ENCODE assay signal across 13 mouse cellular contexts in the genomic region with DNA sequence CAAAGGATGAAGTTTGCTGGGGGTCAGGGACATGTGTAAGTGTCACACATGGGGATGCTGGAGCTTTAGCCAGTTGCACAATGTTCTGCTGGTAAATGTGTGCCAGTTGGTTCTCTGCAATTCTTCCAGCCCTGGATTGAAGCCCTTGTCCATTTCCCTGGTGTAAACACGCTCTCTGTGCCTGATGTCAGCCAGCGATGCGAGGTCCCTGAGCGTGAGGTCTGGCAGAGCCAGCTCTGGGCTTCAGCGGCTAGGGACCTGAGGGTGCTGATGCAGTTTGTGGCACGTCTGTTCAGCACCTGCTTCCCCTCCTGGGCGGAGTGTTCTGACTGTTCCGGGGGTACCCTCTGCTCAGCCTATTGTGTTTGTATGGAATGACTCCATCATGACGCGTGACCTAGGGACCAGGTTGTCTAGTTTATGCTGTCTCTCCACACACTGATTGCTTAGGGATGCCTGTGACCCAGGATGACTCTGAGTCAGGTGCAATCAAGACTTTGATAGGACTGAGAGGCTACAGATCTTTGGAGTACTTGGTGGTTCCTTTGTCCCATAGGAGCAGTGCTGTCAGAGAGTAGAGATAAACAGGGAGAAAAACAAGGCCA.
A peak's percentile ranks its signal among the peaks of the same experiment; 100 is the strongest.
DNase-seq lines count a peak whose midpoint lies in the region; ATAC-seq lines count a peak whose summit lies in the region.
"Had no signal": no experiment of that assay in that cellular context is flagged by ENCODE, and none has a peak within 500 bp of the region (broad histone marks: within the 10 kb centered on the region; RNA-seq: fewer than 3 reads in every experiment).

No protein-coding gene starts in this region.

- no peaks in the 10 kb centered on the region for H3K9me3 ChIP-seq in forebrain, embryonic 15.5 days
- no peaks in the 10 kb centered on the region for H3K9me3 ChIP-seq in limb, embryonic 13.5 days
- H3K9me3 ChIP-seq: lung, embryonic 15.5 days had no signal

- no peak overlapping the region for H3K4me3 ChIP-seq in forebrain, embryonic 15.5 days
- H3K4me3 ChIP-seq in limb, embryonic 13.5 days: no peak overlapping the region
- H3K4me3 ChIP-seq: lung, embryonic 15.5 days had no signal

- peak; percentile 61; the same call in 1 of the 2 replicates for ATAC-seq in forebrain, embryonic 15.5 days (replicated peaks)
- ATAC-seq in limb, embryonic 13.5 days (ENCODE audit: low FRiP score, low read depth): no peak

- H3K9ac ChIP-seq in forebrain, embryonic 15.5 days (replicated peaks): no peak overlapping the region
- no peak overlapping the region for H3K9ac ChIP-seq in limb, embryonic 13.5 days
- H3K9ac ChIP-seq: lung, embryonic 15.5 days had no signal

- H3K36me3 ChIP-seq in forebrain, embryonic 15.5 days: no peaks in the 10 kb centered on the region
- no peaks in the 10 kb centered on the region for H3K36me3 ChIP-seq in limb, embryonic 13.5 days
- H3K36me3 ChIP-seq: lung, embryonic 15.5 days had no signal

- intact Hi-C loops in left cerebral cortex, postnatal 4 days (cut with DNase I): no loop called here
- intact Hi-C loops in left cerebral cortex, postnatal 25 days (cut with DNase I): no loop called here

- H3K27me3 ChIP-seq in forebrain, embryonic 15.5 days: no peaks in the 10 kb centered on the region
- H3K27me3 ChIP-seq in limb, embryonic 13.5 days: no peaks in the 10 kb centered on the region
- H3K27me3 ChIP-seq: lung, embryonic 15.5 days had no signal

- H3K4me2 ChIP-seq in forebrain, embryonic 15.5 days (replicated peaks): no peak overlapping the region
- no peak overlapping the region for H3K4me2 ChIP-seq in limb, embryonic 13.5 days (replicated peaks)
- H3K4me2 ChIP-seq: lung, embryonic 15.5 days had no signal

- peak; percentile 58 for DNase-seq in adrenal gland, postnatal 14 days
- no peak for DNase-seq in adrenal gland, adult 2 months
- DNase-seq in left cerebral cortex, postnatal 4 days: peak; percentile 56
- DNase-seq in left cerebral cortex, postnatal 25 days (ENCODE audit: low spot score in 2 of 2): no peak
- no peak for DNase-seq in ovary, postnatal 10 days (ENCODE audit: low spot score)
- no peak for DNase-seq in kidney, postnatal 4 days
- DNase-seq: cerebellum, adult 9-11 months; heart, postnatal 36 days; liver; right cerebral cortex, postnatal 25 days had no signal

- peaks cover 26% of the 10 kb centered on the region for H3K4me1 ChIP-seq in forebrain, embryonic 15.5 days
- peaks cover 21% of the 10 kb centered on the region for H3K4me1 ChIP-seq in limb, embryonic 13.5 days
- H3K4me1 ChIP-seq: lung, embryonic 15.5 days had no signal

- 62% methylated on average over 10 of the region's 10 CpGs for WGBS in forebrain, embryonic 15.5 days
- 74% methylated on average over 10 of the region's 10 CpGs for WGBS in limb, embryonic 13.5 days

- H3K27ac ChIP-seq in forebrain, embryonic 15.5 days (replicated peaks): peak overlapping the region; percentile 86
- peak overlapping the region; percentile 6; the same call in 1 of the 2 replicates for H3K27ac ChIP-seq in limb, embryonic 13.5 days
- H3K27ac ChIP-seq: lung, embryonic 15.5 days had no signal

Comparison
In these comparisons a context has a peak if more than half of its experiments do, and no peak if none do; other contexts are left out.
1. DNase-seq: peak in adrenal gland, postnatal 14 days (single experiment) and left cerebral cortex, postnatal 4 days (single experiment); none in adrenal gland, adult 2 months (single experiment), left cerebral cortex, postnatal 25 days (0 of 2), ovary, postnatal 10 days (single experiment) and kidney, postnatal 4 days (0 of 2).